Mouse (Mus musculus) CH12.LX (cell line): ENCODE measurements around the gene Pam16.

Source experiments
- CHD1 ChIP-seq: IDR thresholded peaks from 2 replicates; pipeline ENCODE4 v1.6.1; 2012; ENCODE audit warnings: low read depth, low read length, improper control_type of control experiment, inconsistent platforms
- CHD2 ChIP-seq: IDR thresholded peaks from 2 replicates; pipeline ENCODE4 v1.6.1; 2011; ENCODE audit warnings: low read length, improper control_type of control experiment
- CTCF ChIP-seq, 2 experiments: IDR thresholded peaks in 1 of 2; conservative IDR thresholded peaks in 1 of 2; 2 replicates each; pipeline ENCODE4 v1.5.1; 2011 to 2012; ENCODE audit warnings: low read depth in 2 of 2, low read length in 2 of 2, improper control_type of control experiment in 1 of 2, inconsistent platforms in 1 of 2, mild to moderate bottlenecking in 1 of 2, moderate library complexity in 1 of 2
- E2F4 ChIP-seq: IDR thresholded peaks from 2 replicates; pipeline ENCODE4 v1.6.1; 2011; ENCODE audit warnings: low read depth, low read length, improper control_type of control experiment; ENCODE audit not compliant: insufficient replicate concordance
- NELFE ChIP-seq: IDR thresholded peaks from 2 replicates; pipeline ENCODE4 v1.6.1; 2011; ENCODE audit warnings: low read depth, low read length, improper control_type of control experiment
- POLR2A ChIP-seq: IDR thresholded peaks from 2 replicates; pipeline ENCODE4 v1.6.1; 2011; ENCODE audit warnings: low read depth, mild to moderate bottlenecking, improper control_type of control experiment, low read length
- POLR2AphosphoS2 ChIP-seq: IDR thresholded peaks from 2 replicates; pipeline ENCODE4 v1.6.1; 2011; ENCODE audit warnings: low read depth, low read length, improper control_type of control experiment
- RCOR1 ChIP-seq: conservative IDR thresholded peaks from 2 replicates; pipeline ENCODE4 v1.6.1; 2012; ENCODE audit warnings: low read depth, mild to moderate bottlenecking, inconsistent platforms, low read length, improper control_type of control experiment
- SMC3 ChIP-seq: IDR thresholded peaks from 2 replicates; pipeline ENCODE4 v1.6.1; 2011; ENCODE audit warnings: low read depth, low read length, improper control_type of control experiment
- TBP ChIP-seq: conservative IDR thresholded peaks from 2 replicates; pipeline ENCODE4 v1.6.1; 2011; ENCODE audit warnings: low read depth, low read length, improper control_type of control experiment
- USF2 ChIP-seq: conservative IDR thresholded peaks from 2 replicates; pipeline ENCODE4 v1.6.1; 2011; ENCODE audit warnings: low read depth, low read length, improper control_type of control experiment

GRCm38 (mm10) chr16:4598041-4598440 lies 26.7 kb downstream of the Pam16 start:
- TF ChIP-seq TBP (no peak), POLR2A (no peak), POLR2AphosphoS2 (no peak), E2F4 (no peak), CTCF (conservative IDR thresholded peaks at IDR 0.05 in 1 of 2, IDR thresholded peaks at IDR 0.05 in 1 of 2; ENCODE audit: low read depth in 2 of 2, low read length in 2 of 2) (no peak), USF2 (no peak), CHD1 (no peak), NELFE (no peak), CHD2 (no peak), RCOR1 (no peak), SMC3 (no peak)
